ENCODE assay signal across 12 mouse cellular contexts in genomic region chr16:24411281-24411680, GRCm38 (mm10).
"Had no signal": no experiment of that assay in that cellular context is flagged by ENCODE, and none has a peak within 500 bp of the region (broad histone marks: within the 10 kb centered on the region; RNA-seq: fewer than 3 reads in every experiment).

No protein-coding gene starts in this region.

- DNase-seq: left cerebral cortex, postnatal 4 days; liver; liver, embryonic 13.5 days; liver, postnatal 0 days; lung, adult 18-20 months; lung, adult 2 months; lung, embryonic 14.5 days; lung, postnatal 10 days; lung, postnatal 14 days; lung, postnatal 36 days; lung, postnatal 4 days; midbrain, embryonic 14.5 days had no signal
